Mouse (Mus musculus): ENCODE measurements around the gene Cd72. TPM values are rescaled to one million over a fixed set of nuclear protein-coding genes. Genes with fewer than 3 reads are reported as not detected.

Gene Cd72
- polyA plus RNA-seq, 1 experiment, result 14.9 TPM

DNA sequence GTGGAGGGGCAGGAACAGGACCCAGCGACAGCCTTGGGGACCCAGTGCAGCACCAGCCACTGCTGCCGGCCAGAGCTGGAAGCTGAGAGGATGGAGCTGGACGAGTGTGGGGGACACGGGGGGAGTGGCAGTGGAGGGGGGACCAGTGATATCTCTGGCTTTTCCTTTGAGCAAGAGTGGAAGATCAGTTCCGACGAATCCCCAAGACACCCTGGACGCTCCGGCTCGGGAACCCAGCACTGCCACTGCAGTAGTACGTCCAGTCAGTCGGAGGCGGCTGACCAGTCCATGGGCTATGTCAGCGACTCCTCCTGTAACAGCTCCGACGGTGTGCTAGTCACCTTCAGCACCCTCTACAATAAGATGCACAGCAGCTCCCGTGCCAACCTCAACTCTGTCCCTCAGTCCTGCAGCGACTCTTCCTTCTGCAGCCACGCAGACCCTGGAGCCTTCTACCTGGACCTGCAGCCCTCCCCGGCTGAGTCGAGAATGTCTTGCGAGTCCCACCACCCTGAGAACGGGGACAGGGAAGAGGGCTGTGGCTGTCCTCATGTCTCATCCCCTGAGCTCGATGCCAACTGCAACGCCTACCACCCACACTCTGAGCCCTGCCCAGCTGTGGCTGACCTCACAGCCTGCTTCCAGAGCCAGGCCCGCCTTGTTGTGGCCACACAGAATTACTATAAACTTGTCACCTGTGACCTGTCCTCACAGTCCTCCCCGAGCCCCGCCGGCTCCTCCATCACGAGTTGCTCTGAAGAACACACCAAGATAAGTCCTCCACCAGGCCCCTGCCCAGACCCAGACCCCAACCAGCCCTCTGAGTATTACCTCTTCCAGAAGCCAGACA is 39.0 kb downstream of the Cd72 start:
- WGBS, result 87% methylated on average over 29 of the region's 29 CpGs
- DNase-seq (ENCODE audit: low read depth, low spot score), result no peak

DNA sequence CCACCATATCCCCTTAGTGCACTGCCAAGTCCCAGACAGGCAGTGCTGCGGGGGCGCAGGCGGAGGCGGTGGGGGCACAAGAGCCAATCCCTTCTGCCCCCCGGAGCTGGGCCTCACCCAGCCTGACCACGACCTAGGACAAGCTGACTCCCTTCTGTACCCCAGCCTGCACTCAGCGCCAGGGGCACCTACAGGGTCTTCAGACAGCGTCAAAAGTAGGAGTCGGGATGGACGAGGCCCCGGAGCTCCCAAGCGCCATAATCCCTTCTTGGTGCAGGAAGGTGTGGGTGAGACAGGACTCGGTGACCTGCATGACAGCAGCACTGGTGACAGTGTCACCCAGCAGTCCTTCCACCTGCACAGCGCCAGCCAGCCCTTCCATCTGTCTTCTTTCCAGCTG is 39.7 kb downstream of the Cd72 start:
- no peak for DNase-seq (ENCODE audit: low read depth, low spot score)
- 93% methylated on average over 14 of the region's 14 CpGs for WGBS

DNA sequence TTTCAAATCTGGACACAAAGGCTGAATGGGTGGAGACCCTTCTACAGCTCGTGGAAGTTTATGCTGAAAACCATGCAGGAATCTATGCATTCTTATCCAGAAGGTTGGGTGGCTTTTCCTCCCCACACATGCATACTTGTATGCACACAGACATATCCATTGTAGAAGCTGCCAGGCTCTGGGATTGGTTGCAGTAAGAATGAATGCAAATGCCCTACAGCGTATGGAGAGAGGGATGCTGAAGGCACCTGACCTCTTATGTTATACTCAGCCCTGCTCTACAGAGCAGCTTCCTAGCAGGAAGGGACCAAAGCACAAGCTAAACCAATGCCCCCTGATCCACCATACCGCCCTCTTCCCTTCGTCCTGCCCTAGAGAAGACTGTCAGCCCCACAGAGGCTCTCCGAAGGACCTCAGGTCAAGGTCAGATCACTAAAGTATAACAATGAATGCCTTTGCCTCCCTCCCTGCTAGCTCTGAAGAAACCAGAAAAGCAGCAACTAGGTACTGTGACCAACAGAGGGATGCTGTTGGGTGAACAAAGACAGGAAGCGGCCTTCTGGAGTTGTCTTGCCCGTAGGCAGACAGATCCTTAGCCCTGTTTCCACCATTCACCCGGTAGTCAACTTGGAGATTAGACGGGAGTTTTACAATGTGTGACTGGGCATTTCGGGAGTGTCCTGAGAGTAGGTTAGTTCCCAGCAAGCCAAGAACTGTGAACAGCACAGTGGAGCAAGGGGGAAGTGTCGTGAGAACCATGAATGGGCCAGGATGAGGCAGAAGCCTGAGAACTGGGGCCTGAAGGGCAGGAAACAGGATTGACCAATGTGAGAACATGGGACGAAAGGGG is 47.1 kb downstream of the Cd72 start:
- WGBS, result 66% methylated on average over 12 of the region's 12 CpGs
- DNase-seq (ENCODE audit: low read depth, low spot score), result no peak

DNA sequence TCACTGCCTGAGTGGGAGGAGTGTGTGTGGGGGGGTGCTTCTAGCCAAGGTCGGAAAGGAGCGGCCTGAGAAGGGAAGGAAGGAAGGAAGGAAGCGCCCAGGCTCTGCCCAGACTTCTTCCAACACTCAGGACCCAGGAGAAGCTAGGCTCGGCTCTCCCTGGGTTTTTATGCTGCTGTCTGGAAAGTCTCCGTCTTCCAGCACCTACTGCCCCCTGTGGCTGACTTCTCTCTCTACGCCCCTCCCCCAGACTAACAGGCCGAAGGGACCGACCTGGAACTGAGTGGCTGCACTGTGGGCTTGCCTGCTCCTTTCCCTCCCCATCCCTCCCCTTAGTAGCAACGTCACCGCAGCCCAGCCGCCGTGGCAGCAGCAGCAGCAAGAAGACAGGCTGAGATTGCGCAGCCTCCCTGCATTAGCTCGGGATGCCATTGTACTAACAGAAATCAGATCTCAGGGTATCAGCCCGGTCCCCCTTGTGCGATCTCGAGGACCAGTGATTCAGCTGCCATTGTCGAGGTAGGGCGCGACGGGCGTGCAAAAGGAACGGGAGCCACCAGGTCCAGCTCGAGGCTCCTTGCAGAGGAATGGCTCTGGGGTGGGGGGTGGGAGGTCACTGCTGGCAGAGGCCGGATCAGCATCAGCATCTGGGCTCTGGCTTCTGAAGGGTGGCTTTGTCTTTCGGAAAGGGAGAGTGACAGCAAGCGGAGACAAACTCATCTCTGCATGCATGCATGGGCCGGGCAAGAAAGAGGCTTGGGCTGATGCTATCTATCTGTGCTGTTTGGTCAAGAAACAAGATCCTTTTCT is 48.1 kb downstream of the Cd72 start:
- DNase-seq (ENCODE audit: low read depth, low spot score), result no peak
- WGBS, result 43% methylated on average over 28 of the region's 28 CpGs

DNA sequence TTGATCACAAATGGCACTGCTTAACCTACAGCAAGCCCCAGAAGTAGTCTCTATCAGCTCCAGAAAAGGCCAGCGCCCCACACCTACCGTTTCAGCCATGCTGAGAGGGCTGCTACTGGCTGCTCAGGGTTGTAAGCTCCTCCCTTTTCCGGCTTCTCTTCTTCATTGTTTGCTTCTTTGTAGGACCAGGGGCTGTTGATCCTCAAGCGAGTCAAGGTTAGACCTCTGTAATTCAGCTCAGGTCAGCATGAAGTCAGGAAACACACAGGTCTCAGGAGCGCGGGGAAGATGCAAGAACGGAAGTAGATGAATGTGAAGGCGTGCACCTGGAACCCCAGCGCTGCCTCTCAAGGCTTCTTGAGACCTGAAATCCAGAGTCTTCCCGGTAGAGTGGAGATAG is 49.7 kb downstream of the Cd72 start:
- DNase-seq (ENCODE audit: low read depth, low spot score), result no peak
- 91% methylated on average over 10 of the region's 10 CpGs for WGBS

DNA sequence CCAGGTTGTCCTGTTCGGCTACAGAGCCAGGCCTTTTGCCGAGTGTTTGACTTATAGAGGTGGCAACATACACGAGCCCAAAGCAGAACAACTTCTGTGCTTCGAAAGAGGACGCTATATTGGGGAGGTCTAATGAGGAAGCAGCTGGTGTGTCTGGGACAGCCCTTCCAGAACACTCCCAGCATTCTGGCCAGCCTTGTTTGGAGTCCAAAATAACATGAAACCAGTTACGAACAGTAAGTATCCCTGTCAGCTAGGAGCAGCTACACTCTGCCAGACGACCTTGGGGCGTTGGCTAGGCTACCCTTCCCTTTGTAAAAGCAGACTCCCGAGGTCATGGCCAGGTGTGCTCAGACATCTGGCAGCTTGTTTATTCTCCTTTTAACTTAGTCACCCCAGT is 52.2 kb downstream of the Cd72 start:
- DNase-seq (ENCODE audit: low read depth, low spot score), result no peak
- 13% methylated on average over 9 of the region's 9 CpGs for WGBS

DNA sequence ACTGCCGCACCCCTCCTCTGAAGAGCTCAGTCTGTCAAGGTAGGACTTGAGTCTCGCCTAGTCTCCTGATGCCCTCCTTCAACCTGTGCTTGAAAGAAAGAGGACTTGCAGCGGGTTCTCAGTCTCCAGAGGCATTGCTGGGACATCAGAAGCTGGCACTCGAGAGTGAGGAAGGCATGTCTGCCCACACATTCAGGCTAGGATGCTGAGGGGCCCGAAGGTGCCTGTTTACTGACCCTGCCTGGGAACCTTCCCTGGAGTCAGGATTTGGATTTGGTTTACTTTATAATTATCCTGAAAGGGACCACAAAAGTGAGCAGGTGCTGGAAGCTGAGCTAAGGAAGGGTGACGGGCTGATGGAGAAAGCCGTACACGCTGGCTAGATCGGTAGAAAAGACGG is 52.9 kb downstream of the Cd72 start:
- DNase-seq (ENCODE audit: low read depth, low spot score), result no peak
- WGBS, result 84% methylated on average over 10 of the region's 10 CpGs

DNA sequence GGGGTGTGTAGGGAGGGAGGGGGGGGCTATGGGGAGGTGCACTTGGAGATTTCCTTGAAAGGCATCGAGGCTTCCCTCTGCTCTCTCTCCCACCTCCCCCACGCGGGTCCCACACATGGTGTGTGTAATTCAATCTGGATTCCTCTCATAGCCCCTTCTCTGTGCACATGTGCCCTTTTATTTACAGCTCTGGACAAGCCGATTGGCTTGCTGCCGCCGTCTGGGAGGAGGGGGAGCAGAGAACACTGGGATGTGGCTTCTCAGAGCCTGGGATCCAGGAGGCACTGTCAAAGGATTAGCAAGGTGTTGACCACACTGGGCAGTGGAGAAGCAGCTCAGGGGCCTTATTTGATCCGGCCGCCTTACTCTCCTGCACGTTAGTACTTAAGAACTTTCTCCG is 53.5 kb downstream of the Cd72 start:
- DNase-seq (ENCODE audit: low read depth, low spot score), result no peak
- WGBS, result 67% methylated on average over 10 of the region's 10 CpGs

DNA sequence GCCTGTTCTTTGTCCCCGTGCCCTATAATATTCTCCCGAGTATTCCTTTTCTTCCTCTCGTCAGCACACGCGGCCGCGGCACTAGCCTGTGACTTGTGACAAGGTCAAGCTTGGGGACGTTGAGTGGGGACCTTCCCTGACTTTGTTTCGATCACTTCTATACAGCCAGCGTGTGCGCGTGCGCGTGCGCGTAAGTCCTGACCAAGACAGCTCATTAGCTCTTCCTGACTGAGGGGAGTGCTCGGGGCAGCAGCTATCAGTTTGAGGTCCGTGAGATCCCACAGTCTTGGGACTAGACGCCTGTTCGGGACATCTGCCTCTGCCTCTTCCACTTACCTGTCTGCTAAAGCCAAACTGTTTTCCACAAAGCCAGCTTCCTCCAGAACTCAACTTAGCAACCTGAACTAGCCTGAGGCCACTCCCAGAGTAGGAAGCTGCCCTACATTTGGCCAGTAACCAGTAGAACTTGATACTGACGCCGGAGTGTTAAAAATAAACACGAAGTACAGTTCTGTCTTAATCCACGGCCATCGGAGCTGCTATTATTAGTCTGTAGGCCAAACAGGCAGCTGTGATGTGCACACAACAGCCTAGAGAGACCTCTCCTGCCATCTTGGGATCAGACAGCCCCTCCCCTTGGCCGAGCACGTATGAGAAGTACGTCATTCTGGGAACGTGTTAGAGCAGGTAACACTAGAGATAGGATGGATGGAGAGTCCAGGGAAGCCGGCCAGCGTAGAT is 54.9 kb downstream of the Cd72 start:
- 75% methylated on average over 31 of the region's 31 CpGs for WGBS
- no peak for DNase-seq (ENCODE audit: low read depth, low spot score)

DNA sequence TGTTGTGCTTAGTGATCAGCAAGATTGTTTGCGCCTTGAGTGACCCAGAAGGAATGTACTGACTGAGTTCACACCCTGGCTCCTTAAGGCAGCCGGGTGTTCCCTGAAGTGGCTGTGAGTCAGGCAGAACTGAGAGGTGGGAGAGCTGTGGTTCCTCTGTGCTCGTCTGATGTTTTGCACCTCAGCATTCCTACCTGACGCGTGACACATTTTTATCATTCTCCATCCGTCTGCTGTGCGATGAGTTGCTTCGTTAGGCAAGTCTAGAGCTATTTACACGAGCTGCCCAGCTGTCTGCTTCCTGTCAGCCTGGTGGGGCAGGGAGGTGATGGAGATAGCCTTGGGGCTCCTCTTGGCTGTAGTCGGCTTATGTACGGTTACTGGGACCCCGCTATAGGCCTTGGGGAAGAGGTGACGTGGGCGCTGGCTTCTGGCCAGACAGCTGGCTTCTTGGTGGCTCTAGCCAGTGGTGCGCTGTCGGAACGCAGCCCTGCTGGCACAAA is 55.5 kb downstream of the Cd72 start:
- DNase-seq (ENCODE audit: low read depth, low spot score), result no peak
- WGBS, result 68% methylated on average over 17 of the region's 17 CpGs

DNA sequence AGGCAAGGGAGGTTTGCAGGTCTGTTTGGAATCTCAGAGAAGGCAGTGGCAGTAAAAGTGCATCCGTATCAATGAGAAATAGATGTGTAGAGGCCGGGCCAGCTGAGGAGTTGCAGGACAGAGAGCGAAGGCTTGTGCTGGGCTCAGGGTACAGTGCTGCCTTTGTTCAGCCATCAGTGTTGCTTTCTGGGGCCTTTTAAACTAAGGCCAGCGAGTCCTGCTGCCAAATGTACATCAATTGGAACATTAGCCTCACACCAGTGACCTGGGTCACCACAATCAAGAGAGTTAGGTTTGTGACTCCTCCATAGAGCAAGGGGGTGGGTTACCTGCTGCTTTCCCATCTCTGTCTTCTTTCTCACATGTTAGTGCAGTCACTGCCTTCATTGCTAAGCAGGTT is 56.4 kb downstream of the Cd72 start:
- DNase-seq (ENCODE audit: low read depth, low spot score), result no peak
- WGBS, result 77% methylated on average over 4 of the region's 4 CpGs

Other genes with a start within 250 kb of the Cd72 start
- 0.02 and 0.08 TPM in 2 replicates for gene Atp8b5, start 187.5 kb downstream of the Cd72 start, polyA plus RNA-seq (2012; rRNA removed)
- gene Rusc2, start 72.6 kb downstream of the Cd72 start, polyA plus RNA-seq (2012; rRNA removed), result 7.4 and 7.6 TPM in 2 replicates
- gene Fam166b, start 25.5 kb downstream of the Cd72 start, polyA plus RNA-seq (2012; rRNA removed), result 0.08 and 0.14 TPM in 2 replicates
- gene Tesk1, start 12.7 kb downstream of the Cd72 start, polyA plus RNA-seq (2012; rRNA removed), result 49.2 and 55.0 TPM in 2 replicates
- 1.7 and 1.8 TPM in 2 replicates for gene Sit1, start 29.1 kb upstream of the Cd72 start, polyA plus RNA-seq (2012; rRNA removed)
- gene Ccdc107, start 38.3 kb upstream of the Cd72 start, polyA plus RNA-seq (2012; rRNA removed), result 187 and 232 TPM in 2 replicates
- gene Arhgef39, start 45.1 kb upstream of the Cd72 start, polyA plus RNA-seq (2012; rRNA removed), result 66.9 and 81.0 TPM in 2 replicates
- 50.4 and 64.5 TPM in 2 replicates for gene Car9, start 52.3 kb upstream of the Cd72 start, polyA plus RNA-seq (2012; rRNA removed)
- gene Tpm2, start 69.1 kb upstream of the Cd72 start, polyA plus RNA-seq (2012; rRNA removed), result 118 and 122 TPM in 2 replicates
- 66.0 and 86.4 TPM in 2 replicates for gene Creb3, start 107.7 kb upstream of the Cd72 start, polyA plus RNA-seq (2012; rRNA removed)
- gene Tln1, start 108.1 kb upstream of the Cd72 start, polyA plus RNA-seq (2012; rRNA removed), result 48.4 and 72.5 TPM in 2 replicates
- 25.9 and 45.4 TPM in 2 replicates for gene Rgp1, start 124.1 kb upstream of the Cd72 start, polyA plus RNA-seq (2012; rRNA removed)
- 6.3 and 10.3 TPM in 2 replicates for gene Gba2, start 124.2 kb upstream of the Cd72 start, polyA plus RNA-seq (2012; rRNA removed)
- gene Msmp, start 129.9 kb upstream of the Cd72 start, polyA plus RNA-seq (2012; rRNA removed), result not detected in 2 replicates
- gene Npr2, start 177.3 kb upstream of the Cd72 start, polyA plus RNA-seq (2012; rRNA removed), result 7.3 and 9.0 TPM in 2 replicates
- 0.38 and 0.81 TPM in 2 replicates for gene Spag8, start 199.0 kb upstream of the Cd72 start, polyA plus RNA-seq (2012; rRNA removed)
- 80.6 and 90.2 TPM in 2 replicates for gene Hint2, start 201.8 kb upstream of the Cd72 start, polyA plus RNA-seq (2012; rRNA removed)
- gene Tmem8b, start 214.3 kb upstream of the Cd72 start, polyA plus RNA-seq (2012; rRNA removed), result 2.0 and 2.3 TPM in 2 replicates
- 0.02 and 0.07 TPM in 2 replicates for gene Fam221b, start 214.5 kb upstream of the Cd72 start, polyA plus RNA-seq (2012; rRNA removed)
- not detected in 2 replicates for gene Olfr70, start 246.2 kb upstream of the Cd72 start, polyA plus RNA-seq (2012; rRNA removed)

All from large intestine, adult 2 months (tissue).